Mouse (Mus musculus) midbrain, embryonic 16.5 days (tissue): Measurements from ENCODE around the gene Dr1. TPM values are rescaled to one million over a fixed set of nuclear protein-coding genes. Genes with fewer than 3 reads are reported as not detected.

Experiments used
- polyA plus RNA-seq: library from polyadenylated mRNA; unstranded; fragments of >200 nt; fragmentation: Nextera tagmentation; extraction: Ambion mirVana; gene quantifications from 2 replicates; pipeline ENCODE4 v1.2.1, GENCODE M21; 2015

Dr1 gene
- polyA plus RNA-seq, 1 experiment from 2014 or later = 46.4 TPM

Other genes starting within 250 kb of the Dr1 start
- 92.4 and 99.5 TPM in 2 replicates for gene Mtf2, start 203.2 kb upstream of the Dr1 start, polyA plus RNA-seq
- gene Tmed5, start 136.3 kb upstream of the Dr1 start, polyA plus RNA-seq = 17.1 and 23.3 TPM in 2 replicates
- 2.5 and 2.7 TPM in 2 replicates for gene Ccdc18, start 136.0 kb upstream of the Dr1 start, polyA plus RNA-seq
- 5.5 and 6.6 TPM in 2 replicates for gene Pigg, start 43.7 kb downstream of the Dr1 start, polyA plus RNA-seq
- 2.2 and 2.6 TPM in 2 replicates for gene Gm42517, start 99.0 kb downstream of the Dr1 start, polyA plus RNA-seq
- 0.30 and 0.57 TPM in 2 replicates for gene Pde6b, start 119.5 kb downstream of the Dr1 start, polyA plus RNA-seq
- 350 and 353 TPM in 2 replicates for gene Atp5k, start 165.6 kb downstream of the Dr1 start, polyA plus RNA-seq
- gene Mfsd7a, start 180.0 kb downstream of the Dr1 start, polyA plus RNA-seq = 0.14 and 0.21 TPM in 2 replicates
- gene Pcgf3, start 192.3 kb downstream of the Dr1 start, polyA plus RNA-seq = 25.7 and 27.5 TPM in 2 replicates